Mouse (Mus musculus): ENCODE measurements at regions not wholly inside any gene's neighbourhood (a gene's known extent, or its start where the extent isn't known, plus 50 kb on each side); places are given as distances from the start of the nearest gene placed in this dataset.

GRCm38 (mm10) chr17:9848559-9849357 is 179.2 kb upstream of the Pabpc6 start:
- DNase-seq (ENCODE audit: low read depth, low spot score): no peak

- DNase-seq (ENCODE audit: low read depth, low spot score): no peak
Observed at GRCm38 (mm10) chr17:9845451-9846075, 176.0 kb upstream of the Pabpc6 start.

GRCm38 (mm10) chr17:9841103-9841502 is 171.6 kb upstream of the Pabpc6 start:
- DNase-seq (ENCODE audit: low read depth, low spot score): no peak

GRCm38 (mm10) chr17:9839256-9839655 is 169.7 kb upstream of the Pabpc6 start:
- no peak for DNase-seq (ENCODE audit: low read depth, low spot score)

GRCm38 (mm10) chr17:9836995-9837842 is 167.7 kb upstream of the Pabpc6 start:
- DNase-seq (ENCODE audit: low read depth, low spot score): no peak

GRCm38 (mm10) chr17:9829895-9830294 is 160.4 kb upstream of the Pabpc6 start:
- DNase-seq (ENCODE audit: low read depth, low spot score): no peak

- DNase-seq (ENCODE audit: low read depth, low spot score): no peak
Observed at GRCm38 (mm10) chr17:9821358-9821757, 151.8 kb upstream of the Pabpc6 start.

- DNase-seq (ENCODE audit: low read depth, low spot score): no peak
Observed at GRCm38 (mm10) chr17:9817056-9817455, 147.5 kb upstream of the Pabpc6 start.

GRCm38 (mm10) chr17:9797069-9797468 is 127.6 kb upstream of the Pabpc6 start:
- no peak for DNase-seq (ENCODE audit: low read depth, low spot score)

GRCm38 (mm10) chr17:9796225-9796988 is 126.9 kb upstream of the Pabpc6 start:
- DNase-seq (ENCODE audit: low read depth, low spot score): no peak

- no peak for DNase-seq (ENCODE audit: low read depth, low spot score)
Observed at GRCm38 (mm10) chr17:9778866-9779265, 109.3 kb upstream of the Pabpc6 start.

GRCm38 (mm10) chr17:9777165-9777564 is 107.6 kb upstream of the Pabpc6 start:
- no peak for DNase-seq (ENCODE audit: low read depth, low spot score)

GRCm38 (mm10) chr17:9776286-9777016 is 106.9 kb upstream of the Pabpc6 start:
- DNase-seq (ENCODE audit: low read depth, low spot score): no peak

- no peak for DNase-seq (ENCODE audit: low read depth, low spot score)
Observed at GRCm38 (mm10) chr17:9775668-9776151, 106.2 kb upstream of the Pabpc6 start.

- no peak for DNase-seq (ENCODE audit: low read depth, low spot score)
Observed at GRCm38 (mm10) chr17:9774740-9775629, 105.5 kb upstream of the Pabpc6 start.

GRCm38 (mm10) chr17:9773744-9774143 is 104.2 kb upstream of the Pabpc6 start:
- DNase-seq (ENCODE audit: low read depth, low spot score): no peak

GRCm38 (mm10) chr17:9768275-9768674 is 98.8 kb upstream of the Pabpc6 start:
- DNase-seq (ENCODE audit: low read depth, low spot score): no peak

GRCm38 (mm10) chr17:9765680-9766250 is 96.2 kb upstream of the Pabpc6 start:
- DNase-seq (ENCODE audit: low read depth, low spot score): no peak

GRCm38 (mm10) chr17:9764701-9765359 is 95.3 kb upstream of the Pabpc6 start:
- DNase-seq (ENCODE audit: low read depth, low spot score): no peak

Measured in retina, postnatal 7 days (tissue).